Mouse (Mus musculus): Measurements from ENCODE around the gene Nxpe4. TPM values are rescaled to one million over a fixed set of nuclear protein-coding genes. Genes with fewer than 3 reads are reported as not detected.
A peak's percentile ranks its signal among the peaks of the same experiment; 100 is the strongest.

Gene Nxpe4
- polyA plus RNA-seq, 1 experiment from 2014 or later = 8.4 TPM

DNA sequence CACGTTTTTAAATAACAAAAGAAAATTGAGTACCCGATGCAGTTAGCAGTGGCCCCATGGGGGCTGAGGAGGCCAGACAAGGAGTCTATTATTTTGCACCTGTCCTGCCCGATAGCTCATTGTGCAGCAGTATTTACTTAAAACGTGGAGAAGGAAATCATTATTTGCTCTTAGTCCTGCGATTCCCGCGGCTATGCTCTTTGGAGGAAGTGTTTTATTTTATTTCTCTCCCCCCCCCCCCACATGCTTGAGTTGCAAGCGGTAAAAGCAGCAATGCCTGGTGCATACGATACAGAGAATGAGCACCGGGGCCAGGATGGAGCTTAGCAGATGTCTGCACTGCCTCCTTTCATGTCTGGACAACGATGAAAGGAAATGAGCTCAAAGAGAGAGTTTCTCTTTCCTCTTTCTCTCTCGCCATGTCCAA lies 35.6 kb downstream of the Nxpe4 start:
- no peak for ATAC-seq (replicated peaks)
- Histone ChIP-seq H3K9ac (no peak overlapping the region), H3K27me3 (replicated peaks) (no peaks in the 10 kb centered on the region), H3K4me1 (peaks cover 12% of the 10 kb centered on the region), H3K27ac (0 out of 2 replicates have a peak overlapping the region, but pooled peaks have one; percentile 28), H3K9me3 (no peaks in the 10 kb centered on the region), H3K4me2 (peak overlapping the region; percentile 19; the same call in 1 of the 2 replicates), H3K4me3 (no peak overlapping the region), H3K36me3 (replicated peaks) (no peaks in the 10 kb centered on the region)
- 11% methylated on average over 12 of the region's 12 CpGs for WGBS

DNA sequence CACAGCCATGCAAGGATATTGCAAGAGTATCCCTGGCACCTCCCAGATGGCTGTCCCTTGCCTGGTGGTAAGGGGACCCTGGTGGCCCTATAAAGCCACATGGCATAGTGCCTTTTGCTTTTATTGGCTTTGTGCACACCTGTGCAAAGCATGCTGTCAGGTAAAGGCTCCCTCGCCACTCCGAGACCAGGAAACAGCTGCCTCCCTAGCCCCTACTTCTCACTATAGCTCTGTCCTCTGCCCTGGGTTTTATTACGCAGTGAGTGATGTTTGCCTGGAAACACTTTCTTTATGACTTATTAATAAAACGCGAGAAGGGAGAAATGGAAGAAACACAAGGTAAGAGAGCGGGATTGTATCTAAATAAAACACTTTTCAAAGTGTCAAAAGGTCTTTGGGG lies 49.1 kb downstream of the Nxpe4 start:
- no peak overlapping the region for H3K4me2 ChIP-seq

DNA sequence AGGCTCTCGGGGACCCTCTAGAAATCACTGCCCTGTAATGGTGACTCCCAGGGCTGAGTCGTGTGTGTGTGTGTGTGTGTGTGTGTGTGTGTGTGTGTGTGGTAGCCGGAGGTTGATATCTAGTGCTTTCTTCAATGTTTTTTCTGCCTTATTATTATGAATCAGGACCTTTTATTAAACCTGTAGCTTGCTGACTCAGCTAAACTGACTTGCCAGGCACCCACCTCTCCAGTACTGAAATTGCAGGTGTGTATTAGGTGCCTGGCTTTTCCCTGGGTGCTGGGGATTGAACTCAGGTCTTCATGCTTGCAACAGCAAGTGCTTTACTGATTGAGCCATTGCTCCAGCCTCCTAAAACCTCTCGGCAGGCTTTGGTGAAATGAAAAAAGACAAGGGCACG lies 50.1 kb downstream of the Nxpe4 start:
- Histone ChIP-seq H3K4me2 (no peak overlapping the region), H3K4me1 (0 out of 2 replicates have a peak, but pooled peaks cover 2% of the 10 kb centered on the region), H3K9me3 (no peaks in the 10 kb centered on the region), H3K4me3 (no peak overlapping the region), H3K27me3 (replicated peaks) (no peaks in the 10 kb centered on the region), H3K27ac (no peak overlapping the region), H3K9ac (no peak overlapping the region), H3K36me3 (replicated peaks) (no peaks in the 10 kb centered on the region)
- WGBS = 87% methylated on average over 5 of the region's 5 CpGs
- no peak for ATAC-seq (replicated peaks)

More for the DNA sequence above, 49.1 kb downstream of the Nxpe4 start:
- ATAC-seq (replicated peaks) = no peak
- Histone ChIP-seq H3K9me3 (no peaks in the 10 kb centered on the region), H3K4me3 (no peak overlapping the region), H3K27ac (no peak overlapping the region), H3K9ac (no peak overlapping the region), H3K4me1 (no peaks in the 10 kb centered on the region), H3K36me3 (replicated peaks) (no peaks in the 10 kb centered on the region), H3K27me3 (replicated peaks) (no peaks in the 10 kb centered on the region)
- WGBS = 93% methylated on average over 6 of the region's 6 CpGs

DNA sequence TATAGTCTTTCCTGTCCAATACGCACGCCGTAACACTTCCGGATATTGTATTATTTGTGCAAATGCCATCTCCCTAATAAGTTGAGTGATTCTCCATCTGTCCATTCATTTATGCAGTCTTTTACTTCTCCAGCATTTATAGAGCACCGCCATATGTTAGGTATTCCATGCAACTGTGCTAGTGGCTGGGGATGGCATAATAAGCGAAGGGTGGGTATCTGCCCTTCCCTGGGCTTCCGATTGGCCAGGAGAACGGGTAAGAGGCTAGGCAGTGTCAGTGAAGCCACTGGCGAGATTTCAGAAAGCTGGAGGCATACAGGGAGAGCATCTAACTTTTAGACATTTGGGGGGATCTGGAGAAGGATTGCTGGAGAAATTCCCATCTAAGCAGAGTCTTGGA lies 52.9 kb downstream of the Nxpe4 start:
- Histone ChIP-seq H3K36me3 (replicated peaks) (no peaks in the 10 kb centered on the region), H3K27me3 (replicated peaks) (no peaks in the 10 kb centered on the region), H3K27ac (no peak overlapping the region), H3K4me2 (no peak overlapping the region), H3K4me3 (no peak overlapping the region), H3K9ac (no peak overlapping the region), H3K9me3 (no peaks in the 10 kb centered on the region), H3K4me1 (0 out of 2 replicates have a peak, but pooled peaks cover 2% of the 10 kb centered on the region)
- no peak for ATAC-seq (replicated peaks)
- 85% methylated on average over 9 of the region's 9 CpGs for WGBS

DNA sequence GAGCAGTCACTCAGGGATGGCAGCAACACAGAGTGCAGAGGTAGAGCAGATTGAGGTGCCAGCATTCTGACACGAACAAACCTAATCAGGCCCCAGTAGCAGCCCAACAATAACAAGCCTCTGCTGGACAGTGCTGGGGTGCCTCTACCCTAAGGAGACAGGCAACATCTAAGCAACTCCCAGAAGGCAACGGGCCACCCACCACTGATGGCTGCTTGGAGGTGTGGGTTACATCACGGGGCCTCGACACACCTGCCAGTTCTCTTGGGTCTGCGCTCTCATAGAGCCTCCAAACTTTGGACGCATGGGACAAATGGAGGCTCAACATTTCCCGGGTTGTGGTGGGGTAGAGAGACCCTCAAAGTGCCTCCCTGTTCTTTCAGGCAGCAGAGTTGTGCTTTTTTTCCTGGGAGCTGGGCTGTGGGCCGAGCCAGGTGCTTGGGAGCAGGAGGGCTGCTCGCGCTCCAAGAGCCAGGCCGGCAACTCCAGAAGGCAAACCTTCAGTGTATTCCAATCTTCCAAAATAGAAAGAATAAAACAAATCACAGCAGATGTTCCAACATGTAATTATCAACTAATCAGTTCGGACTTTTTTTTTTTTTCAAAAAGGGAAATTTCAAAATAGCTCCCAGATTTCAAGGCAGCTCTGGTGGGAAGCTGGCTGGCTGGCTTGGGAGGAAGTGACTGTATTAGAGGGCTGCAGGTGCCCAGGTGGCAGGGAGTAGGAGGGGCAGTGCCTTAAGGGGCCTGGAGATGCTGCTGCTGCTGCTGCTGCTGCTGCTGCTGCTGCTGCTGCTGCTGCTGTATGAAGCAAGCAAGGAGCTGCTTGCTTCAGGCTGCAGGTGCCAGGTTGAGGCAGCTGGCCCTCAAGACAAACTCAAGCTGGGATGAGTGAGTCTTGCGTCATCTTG lies 54.5 kb downstream of the Nxpe4 start:
- 0 out of 2 replicates have a peak, but pooled peaks cover 2% of the 10 kb centered on the region for H3K4me1 ChIP-seq
- no peak overlapping the region for H3K4me2 ChIP-seq
- no peak for ATAC-seq (replicated peaks)
- no peaks in the 10 kb centered on the region for H3K27me3 ChIP-seq (replicated peaks)
- H3K9ac ChIP-seq = no peak overlapping the region
- no peak overlapping the region for H3K27ac ChIP-seq
- no peaks in the 10 kb centered on the region for H3K9me3 ChIP-seq
- 91% methylated on average over 13 of the region's 13 CpGs for WGBS
- no peaks in the 10 kb centered on the region for H3K36me3 ChIP-seq (replicated peaks)
- no peak overlapping the region for H3K4me3 ChIP-seq

DNA sequence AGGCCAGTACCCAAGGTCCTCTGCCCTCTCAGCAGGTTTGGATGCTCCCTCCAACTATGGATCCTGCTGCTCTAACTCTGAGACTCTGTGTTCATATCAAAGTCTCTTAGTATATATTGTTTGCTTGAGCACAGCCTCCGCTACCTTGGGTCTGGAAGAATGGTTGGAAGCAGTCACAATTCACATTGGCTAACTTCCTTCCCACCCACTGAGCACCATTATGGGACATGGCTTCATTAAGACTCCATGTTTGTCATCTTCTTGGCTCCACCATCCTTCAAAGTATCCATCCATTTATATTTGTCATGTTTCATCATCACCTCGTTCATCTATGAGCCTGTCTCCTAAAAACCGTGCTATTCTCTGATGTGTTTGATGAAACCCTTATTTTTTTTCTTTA lies 68.9 kb downstream of the Nxpe4 start:
- H3K4me2 ChIP-seq = no peak overlapping the region
- H3K36me3 ChIP-seq (replicated peaks) = no peaks in the 10 kb centered on the region
- no peaks in the 10 kb centered on the region for H3K9me3 ChIP-seq
- H3K9ac ChIP-seq = no peak overlapping the region
- H3K27me3 ChIP-seq (replicated peaks) = no peaks in the 10 kb centered on the region
- H3K4me3 ChIP-seq = no peak overlapping the region
- ATAC-seq (replicated peaks) = no peak
- H3K27ac ChIP-seq = no peak overlapping the region
- H3K4me1 ChIP-seq = no peaks in the 10 kb centered on the region
- 89% methylated on average over 3 of the region's 3 CpGs for WGBS

DNA sequence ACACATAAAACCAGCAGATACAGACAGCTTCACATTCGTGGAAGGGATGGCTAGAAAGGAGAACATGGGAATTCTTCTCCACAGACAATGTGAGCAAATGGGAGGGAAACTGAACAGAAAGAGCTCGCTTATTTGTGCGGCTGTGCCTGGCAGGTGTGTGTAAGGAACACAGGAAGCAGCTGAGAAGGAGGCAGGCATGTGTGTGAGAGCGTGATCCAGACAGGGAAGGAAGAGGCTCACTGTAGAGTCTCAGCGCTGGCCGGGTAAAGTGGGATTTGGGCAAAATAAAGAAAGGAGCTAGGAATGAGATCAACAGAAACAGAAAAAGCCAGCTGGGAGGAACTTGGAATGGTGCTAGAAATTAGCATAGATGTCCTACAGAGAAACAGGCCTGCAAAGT lies 74.6 kb downstream of the Nxpe4 start:
- Histone ChIP-seq H3K9me3 (no peaks in the 10 kb centered on the region), H3K4me3 (no peak overlapping the region), H3K27ac (no peak overlapping the region), H3K36me3 (replicated peaks) (no peaks in the 10 kb centered on the region), H3K4me2 (no peak overlapping the region), H3K4me1 (no peaks in the 10 kb centered on the region), H3K9ac (no peak overlapping the region), H3K27me3 (replicated peaks) (no peaks in the 10 kb centered on the region)
- WGBS = 78% methylated on average over 6 of the region's 6 CpGs
- no peak for ATAC-seq (replicated peaks)

DNA sequence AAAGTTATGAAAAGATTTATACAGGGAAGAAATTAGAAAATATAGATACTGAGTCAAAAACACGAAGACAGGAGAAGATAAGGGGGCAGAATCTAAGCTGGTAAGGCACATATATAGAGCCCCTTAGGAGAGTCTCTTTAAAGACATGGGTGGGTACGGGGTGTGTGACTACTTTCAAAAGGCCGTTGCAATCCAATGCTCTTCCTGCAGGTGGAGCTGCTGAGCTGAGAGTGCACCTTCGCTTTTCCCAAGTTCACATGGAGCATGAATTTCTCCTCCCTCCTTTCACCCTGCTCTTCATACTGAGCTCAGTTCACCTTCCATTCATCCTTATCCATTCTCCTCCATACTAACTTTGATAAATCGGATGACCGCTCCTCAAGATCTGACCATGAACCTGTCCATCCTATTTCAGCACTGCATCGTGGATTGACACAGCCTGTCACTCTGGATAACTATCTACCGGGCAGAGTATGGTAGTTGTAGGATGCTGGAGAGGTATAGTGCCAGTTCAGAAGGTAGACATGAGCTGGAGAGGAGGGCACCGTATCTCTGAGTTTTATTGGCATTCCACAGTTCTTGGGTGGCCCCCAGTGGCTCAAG lies 76.4 kb downstream of the Nxpe4 start:
- no peaks in the 10 kb centered on the region for H3K36me3 ChIP-seq (replicated peaks)
- no peaks in the 10 kb centered on the region for H3K27me3 ChIP-seq (replicated peaks)
- no peak overlapping the region for H3K9ac ChIP-seq
- 84% methylated on average over 9 of the region's 9 CpGs for WGBS
- no peaks in the 10 kb centered on the region for H3K9me3 ChIP-seq
- no peak overlapping the region for H3K4me2 ChIP-seq
- H3K4me1 ChIP-seq = no peaks in the 10 kb centered on the region
- no peak overlapping the region for H3K27ac ChIP-seq
- no peak for ATAC-seq (replicated peaks)
- no peak overlapping the region for H3K4me3 ChIP-seq

DNA sequence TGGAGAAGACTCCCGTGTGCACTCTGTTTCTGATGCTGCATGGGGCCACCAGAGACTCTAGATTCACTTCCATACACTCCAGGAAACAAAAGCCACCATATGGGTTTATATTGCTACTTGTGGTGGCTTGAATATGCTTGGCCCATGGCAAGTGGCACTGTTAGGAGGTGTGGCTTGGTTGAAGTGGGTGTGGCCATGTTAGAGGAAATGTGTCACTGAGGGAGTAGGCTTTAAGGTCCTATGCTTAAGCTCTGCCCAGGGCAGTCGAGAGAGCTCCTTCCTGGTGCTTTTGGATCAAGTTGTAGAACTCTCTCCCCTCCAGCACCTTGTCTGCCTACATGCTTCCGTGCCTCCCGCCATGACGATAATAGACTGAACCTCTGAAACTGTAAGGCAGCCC lies 77.6 kb downstream of the Nxpe4 start:
- no peak for ATAC-seq (replicated peaks)
- WGBS = 92% methylated on average over 5 of the region's 5 CpGs

DNA sequence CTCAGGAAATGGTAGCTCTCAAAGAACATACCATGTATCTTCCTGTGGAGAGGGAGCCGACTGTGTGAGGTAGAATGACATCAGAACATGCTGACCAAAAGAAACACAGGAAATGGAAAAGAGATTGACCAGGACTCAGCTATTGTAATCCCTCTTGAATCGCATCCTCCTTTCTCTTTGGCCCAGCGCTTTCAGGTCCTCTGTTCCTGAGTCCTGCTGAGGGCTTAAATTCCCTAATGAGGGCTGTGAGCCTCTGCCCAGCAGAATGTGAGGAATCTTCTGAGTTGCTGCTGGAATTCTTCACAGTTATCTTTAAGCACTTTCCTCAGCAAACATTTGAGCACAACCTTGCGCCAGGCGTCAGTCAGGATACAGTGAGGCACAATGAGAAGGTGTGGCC lies 78.6 kb downstream of the Nxpe4 start:
- no peak overlapping the region for H3K4me2 ChIP-seq
- no peaks in the 10 kb centered on the region for H3K9me3 ChIP-seq
- peaks cover 12% of the 10 kb centered on the region; the same call in 1 of the 2 replicates for H3K4me1 ChIP-seq
- no peak overlapping the region for H3K4me3 ChIP-seq
- H3K27ac ChIP-seq = no peak overlapping the region
- H3K36me3 ChIP-seq (replicated peaks) = no peaks in the 10 kb centered on the region
- no peak for ATAC-seq (replicated peaks)
- WGBS = 51% methylated on average over 5 of the region's 5 CpGs
- no peaks in the 10 kb centered on the region for H3K27me3 ChIP-seq (replicated peaks)
- H3K9ac ChIP-seq = no peak overlapping the region

More for the DNA sequence above, 77.6 kb downstream of the Nxpe4 start:
- Histone ChIP-seq H3K4me2 (no peak overlapping the region), H3K36me3 (replicated peaks) (no peaks in the 10 kb centered on the region), H3K9me3 (no peaks in the 10 kb centered on the region), H3K27ac (no peak overlapping the region), H3K9ac (no peak overlapping the region), H3K4me1 (peaks cover 10% of the 10 kb centered on the region; the same call in 1 of the 2 replicates), H3K4me3 (no peak overlapping the region), H3K27me3 (replicated peaks) (no peaks in the 10 kb centered on the region)

DNA sequence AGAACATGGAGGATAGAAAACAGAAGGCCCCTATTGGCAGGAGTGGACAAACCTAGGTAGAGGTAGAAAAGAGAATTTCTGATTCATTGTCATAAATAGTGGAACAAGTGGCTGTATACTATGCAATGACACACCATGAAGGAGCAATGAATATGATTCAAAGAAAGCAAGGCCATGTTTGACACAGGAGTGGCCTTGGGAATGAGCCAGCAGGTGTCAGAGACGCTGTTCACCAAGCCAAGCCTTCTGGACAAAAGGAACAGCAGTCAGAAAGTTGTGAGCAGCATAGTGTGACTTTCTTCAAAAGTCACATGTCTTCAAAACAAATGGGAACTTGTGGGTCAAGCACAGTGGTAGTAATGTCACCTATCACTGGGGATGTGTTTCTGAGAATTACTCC lies 80.0 kb downstream of the Nxpe4 start:
- Histone ChIP-seq H3K9me3 (no peaks in the 10 kb centered on the region), H3K4me3 (no peak overlapping the region), H3K27me3 (replicated peaks) (no peaks in the 10 kb centered on the region), H3K4me2 (no peak overlapping the region), H3K36me3 (replicated peaks) (no peaks in the 10 kb centered on the region), H3K27ac (no peak overlapping the region), H3K4me1 (peaks cover 12% of the 10 kb centered on the region; the same call in 1 of the 2 replicates), H3K9ac (no peak overlapping the region)
- WGBS = 90% methylated on average over 1 of the region's 1 CpGs
- no peak for ATAC-seq (replicated peaks)

DNA sequence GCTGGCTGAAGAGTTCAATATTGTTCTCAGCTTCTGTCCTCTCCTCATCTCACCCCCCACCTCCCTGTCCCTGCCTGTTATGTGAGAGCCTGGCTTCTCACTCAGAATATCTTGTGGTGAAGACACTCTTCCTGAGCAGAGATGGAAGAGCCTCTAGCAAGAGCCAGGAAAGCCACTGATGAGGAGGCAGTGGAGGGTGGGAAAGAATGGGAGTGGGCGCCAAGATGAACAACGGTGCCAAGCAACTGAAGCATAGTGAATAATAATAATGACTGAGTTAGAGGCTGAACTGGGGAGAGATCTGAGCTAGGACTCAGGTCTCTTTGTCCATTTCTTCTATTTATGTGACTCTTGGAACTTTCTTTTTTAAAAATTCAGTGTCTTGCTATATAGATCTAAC lies 80.9 kb downstream of the Nxpe4 start:
- H3K27ac ChIP-seq = no peak overlapping the region
- H3K4me2 ChIP-seq = no peak overlapping the region
- H3K36me3 ChIP-seq (replicated peaks) = no peaks in the 10 kb centered on the region
- no peak overlapping the region for H3K9ac ChIP-seq
- peaks cover 14% of the 10 kb centered on the region; the same call in 1 of the 2 replicates for H3K4me1 ChIP-seq
- H3K9me3 ChIP-seq = no peaks in the 10 kb centered on the region
- no peak overlapping the region for H3K4me3 ChIP-seq
- WGBS = 93% methylated on average over 2 of the region's 2 CpGs
- H3K27me3 ChIP-seq (replicated peaks) = no peaks in the 10 kb centered on the region
- no peak for ATAC-seq (replicated peaks)

Data from midbrain, embryonic 15.5 days (tissue).